Mouse (Mus musculus): ENCODE measurements at regions not wholly inside any gene's neighbourhood (a gene's known extent, or its start where the extent isn't known, plus 50 kb on each side); places are given as distances from the start of the nearest gene placed in this dataset.

DNA sequence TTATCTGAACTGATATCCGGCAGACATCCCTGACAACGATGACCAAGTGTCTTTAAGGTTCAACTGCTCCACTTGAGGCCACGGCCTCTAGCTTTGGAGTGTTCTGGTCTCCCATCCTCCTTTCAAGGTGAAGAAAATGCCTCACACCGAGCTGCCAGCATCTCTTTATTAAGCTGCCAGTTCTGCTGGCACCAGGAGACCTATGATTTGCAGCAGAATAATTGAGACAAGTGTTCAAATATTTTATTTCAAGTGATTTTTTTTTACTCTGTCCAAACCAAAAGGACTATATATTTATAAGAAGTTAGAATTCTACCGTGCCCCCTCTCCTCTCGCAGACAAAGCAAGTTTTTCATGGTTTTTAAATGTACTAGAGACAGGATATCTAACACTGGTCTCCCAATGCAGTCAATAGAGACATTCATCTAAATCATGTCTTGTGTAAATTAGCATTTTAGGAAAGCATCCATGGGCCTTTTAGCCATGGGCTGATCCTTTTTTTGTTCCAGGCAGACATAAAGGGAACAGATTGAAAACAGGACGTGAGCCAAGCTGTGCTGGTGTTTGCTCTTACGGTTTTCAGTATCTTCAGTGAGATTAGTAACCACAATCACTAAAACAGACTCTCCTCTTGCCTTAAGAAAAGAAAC, 216.3 kb upstream of the Tll1 start:
- ATAC-seq (replicated peaks; ENCODE audit: poor library complexity): no peak

DNA sequence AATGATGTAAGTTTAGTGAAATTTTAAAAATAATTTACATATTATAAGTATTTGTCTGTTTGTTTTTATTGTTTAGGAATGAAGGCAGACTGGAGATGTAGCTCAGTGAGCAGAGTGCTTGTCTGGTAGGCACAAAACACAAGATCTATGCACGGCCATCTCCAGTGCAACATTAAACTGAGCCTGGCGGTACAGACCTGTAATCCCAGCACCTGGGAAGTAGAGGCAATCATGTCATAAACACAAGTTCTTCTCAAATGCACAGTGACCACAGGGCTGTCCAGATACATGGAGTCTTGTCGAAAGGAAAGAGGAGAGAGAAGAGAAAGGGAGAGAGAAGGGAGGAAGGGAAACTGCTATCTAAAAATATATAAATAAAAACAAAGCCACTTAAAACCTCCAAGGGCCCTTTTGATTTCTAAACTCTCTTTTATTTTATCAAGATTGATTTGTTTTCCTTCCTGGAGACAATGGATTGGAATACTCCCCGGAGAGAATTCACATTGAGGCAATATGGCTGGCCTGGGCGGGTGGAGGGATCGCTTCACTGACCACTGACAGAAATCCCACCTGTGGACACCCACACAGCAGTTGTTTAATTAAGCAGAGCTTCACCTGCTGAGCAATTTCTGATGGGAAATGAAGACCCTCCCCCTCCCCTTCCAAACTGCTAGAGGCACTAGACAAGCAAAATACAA, 215.6 kb upstream of the Tll1 start:
- no peak for ATAC-seq (replicated peaks; ENCODE audit: poor library complexity)

DNA sequence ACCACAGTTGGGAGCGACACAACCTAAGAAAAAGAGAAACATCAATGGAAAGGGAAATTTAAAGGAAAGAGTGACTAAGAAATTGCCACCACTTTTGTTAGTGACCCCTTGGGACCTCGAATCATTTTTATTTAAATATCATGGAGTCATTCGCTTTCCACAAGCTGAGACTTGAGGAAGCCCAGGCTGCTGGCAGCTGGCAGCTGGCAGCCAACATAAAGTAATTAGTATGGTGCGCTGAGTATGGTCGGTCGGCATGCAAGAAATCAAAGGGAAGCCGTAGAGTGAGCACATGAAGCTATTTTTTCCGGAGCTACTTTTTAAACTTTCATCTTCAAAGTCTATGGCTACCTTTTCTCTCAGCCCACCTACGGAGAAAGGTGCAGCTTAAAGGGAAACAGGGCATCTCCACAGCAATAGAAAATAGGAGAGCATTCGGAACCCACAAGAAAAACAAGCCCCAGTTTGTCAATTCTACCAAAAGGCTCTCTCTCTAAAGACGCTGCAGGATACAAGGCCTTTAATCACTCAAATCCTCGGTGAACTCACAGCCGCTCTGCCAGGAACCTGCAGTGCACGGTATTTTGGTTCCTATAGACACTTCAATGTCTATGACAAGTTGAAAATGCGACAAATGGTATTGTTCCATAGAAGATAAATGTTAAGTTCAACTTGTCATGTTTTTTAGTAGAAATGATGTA, 206.6 kb upstream of the Tll1 start:
- no peak for ATAC-seq (replicated peaks; ENCODE audit: poor library complexity)

DNA sequence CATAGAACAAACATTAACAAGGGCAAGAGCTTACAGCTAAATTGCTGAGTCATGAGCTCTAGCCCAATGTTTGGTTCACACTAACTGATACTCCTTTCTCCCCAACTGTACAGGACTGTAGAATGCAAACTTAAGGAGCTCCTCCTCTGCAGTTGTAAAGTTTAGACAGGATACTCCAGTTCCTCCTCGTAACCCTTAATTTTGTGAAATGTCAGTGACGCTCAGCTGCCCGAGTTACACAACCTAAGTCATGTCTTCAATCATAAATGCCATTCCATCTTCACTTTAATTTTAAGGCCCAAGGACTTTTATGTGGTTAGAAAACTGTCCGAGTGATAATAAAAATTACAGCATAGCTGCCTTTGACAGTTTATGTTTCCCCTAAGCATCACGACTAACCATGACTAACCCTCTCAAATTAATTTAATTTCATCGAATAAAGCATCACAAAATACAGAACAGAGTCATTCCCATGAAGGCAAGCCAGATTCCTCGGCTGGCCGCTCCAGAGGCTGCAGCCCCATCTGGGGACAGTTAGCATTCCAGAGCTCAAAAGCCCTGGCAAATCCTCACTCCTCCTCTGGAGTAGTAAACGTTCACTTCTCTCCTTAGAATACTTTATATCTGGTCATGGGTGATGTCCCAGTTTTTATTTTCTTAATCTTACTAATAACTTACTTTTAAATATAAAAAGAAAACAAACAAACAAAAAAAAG, 200.9 kb upstream of the Tll1 start:
- no peak for ATAC-seq (replicated peaks; ENCODE audit: poor library complexity)

DNA sequence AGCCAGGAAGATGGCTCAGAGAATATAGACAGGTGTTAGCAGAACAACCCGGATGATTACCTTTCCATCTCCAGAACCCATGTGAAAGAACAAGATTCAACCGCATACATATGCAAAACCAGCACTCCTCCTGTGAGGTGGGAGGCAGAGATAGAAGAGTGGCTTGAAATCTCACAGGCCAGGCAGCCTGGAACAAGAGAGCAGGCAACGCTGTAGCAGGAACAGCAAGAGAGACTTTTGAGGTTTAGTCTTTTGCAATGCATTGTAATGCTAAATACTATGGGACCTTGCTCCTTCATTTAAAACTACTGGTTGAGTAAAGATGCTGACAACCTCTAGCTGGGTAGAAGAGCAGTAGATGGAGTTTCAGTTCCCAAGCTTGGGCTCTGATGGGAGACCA, 193.5 kb upstream of the Tll1 start:
- no peak for ATAC-seq (replicated peaks; ENCODE audit: poor library complexity)

DNA sequence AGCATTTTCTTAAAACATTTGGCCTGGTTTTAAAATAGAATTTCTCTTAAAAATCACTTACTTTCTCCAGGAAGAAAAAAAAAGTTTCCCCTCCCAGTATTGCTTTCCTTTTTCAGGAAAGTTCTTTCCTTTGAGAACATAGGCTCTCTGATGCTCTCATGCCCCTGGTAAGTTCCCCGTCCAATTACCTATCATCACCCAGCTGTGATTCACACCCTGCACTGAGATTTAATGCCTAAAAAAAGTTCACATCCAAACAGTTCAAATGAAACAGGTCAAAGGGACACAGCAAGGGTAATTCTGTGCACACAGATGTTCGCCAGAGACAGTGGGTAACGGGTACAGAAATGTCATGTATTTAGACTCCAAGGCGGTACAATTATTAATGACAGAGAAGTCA, 191.8 kb upstream of the Tll1 start:
- ATAC-seq (replicated peaks; ENCODE audit: poor library complexity): no peak

DNA sequence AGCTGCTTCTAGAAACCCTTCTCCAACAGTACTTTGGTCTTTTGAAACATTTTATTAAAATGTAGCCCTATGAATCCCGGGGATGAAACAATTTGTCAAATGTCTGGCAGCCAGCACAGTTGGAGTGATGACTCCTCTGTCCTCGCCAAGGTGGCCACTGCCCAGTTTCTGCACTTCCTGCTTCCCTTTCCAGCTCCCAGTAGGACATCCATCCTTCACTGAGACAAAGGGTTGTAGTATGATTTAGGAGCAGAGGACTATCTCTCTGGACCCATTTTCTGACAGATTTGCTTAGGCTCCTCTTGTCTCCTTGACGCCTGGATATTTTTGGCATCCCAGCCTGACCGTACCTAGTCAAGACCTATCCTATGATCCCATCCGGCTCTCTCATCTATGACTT, 189.7 kb upstream of the Tll1 start:
- ATAC-seq (replicated peaks; ENCODE audit: poor library complexity): no peak

DNA sequence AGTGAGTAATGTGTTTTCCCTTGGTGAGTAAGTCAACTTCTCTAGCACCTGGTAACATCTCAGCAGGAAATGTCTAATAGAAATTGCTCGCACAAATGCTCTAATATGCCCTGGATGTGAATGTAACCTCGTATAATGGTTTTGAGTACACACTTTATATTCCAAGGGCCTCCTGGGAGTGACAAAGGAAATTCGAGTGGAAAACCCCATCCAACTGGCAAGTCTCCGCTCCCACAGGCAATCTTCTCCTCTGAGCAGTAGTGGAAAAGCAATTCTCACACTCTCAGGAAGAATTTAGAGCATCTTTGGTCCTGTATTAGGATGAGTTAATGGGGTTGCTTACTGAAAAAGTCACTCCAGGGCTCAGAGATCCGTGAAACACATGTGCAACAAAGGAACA, 183.4 kb upstream of the Tll1 start:
- ATAC-seq (replicated peaks; ENCODE audit: poor library complexity): no peak

DNA sequence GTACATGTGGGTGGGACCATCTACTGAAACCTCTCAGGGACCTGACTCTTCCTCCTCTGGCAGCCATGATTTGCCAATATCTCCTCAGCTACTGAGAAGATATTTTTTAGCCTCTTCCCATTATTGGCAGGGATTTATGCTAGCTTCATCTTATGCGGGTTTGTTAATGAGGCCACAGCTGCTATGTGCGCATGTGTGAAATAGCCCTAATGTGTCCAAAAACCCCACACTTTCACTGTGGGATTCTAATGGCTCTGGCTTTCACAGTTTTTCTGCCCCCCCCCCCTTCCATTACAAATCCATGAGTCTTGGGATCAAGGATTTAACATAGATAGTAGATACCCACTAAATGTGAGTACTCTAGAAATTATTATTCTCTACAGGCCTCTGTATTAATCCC, 182.2 kb upstream of the Tll1 start:
- ATAC-seq (replicated peaks; ENCODE audit: poor library complexity): no peak

DNA sequence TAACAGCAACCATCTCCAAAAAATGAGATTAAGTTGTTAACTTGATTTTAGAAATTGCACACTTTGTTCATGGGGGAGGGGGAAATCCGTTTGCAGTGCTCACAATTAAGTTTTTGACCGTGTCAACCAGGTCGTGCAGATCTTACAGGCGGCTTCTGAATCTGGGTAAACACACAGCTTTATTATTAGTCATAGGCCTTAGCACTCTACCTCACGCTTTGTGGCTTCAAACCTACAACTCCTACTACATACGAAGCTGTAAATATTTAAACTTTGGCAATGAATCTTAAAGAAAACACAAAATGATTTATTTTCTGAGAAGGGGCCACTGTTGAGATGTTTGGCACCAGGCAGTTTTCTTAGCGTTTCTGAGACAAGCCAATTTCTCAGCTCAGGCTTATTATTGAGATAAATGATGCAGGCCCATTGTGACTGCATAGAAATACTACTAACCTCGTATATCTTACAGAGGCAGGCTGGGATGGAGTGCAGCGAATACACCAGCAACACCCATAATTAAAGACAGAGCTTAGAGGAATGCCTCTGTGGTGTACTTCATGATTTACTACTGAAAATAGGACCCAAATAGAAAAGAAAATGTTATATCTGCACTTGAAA, 173.8 kb upstream of the Tll1 start:
- no peak for ATAC-seq (replicated peaks; ENCODE audit: poor library complexity)

DNA sequence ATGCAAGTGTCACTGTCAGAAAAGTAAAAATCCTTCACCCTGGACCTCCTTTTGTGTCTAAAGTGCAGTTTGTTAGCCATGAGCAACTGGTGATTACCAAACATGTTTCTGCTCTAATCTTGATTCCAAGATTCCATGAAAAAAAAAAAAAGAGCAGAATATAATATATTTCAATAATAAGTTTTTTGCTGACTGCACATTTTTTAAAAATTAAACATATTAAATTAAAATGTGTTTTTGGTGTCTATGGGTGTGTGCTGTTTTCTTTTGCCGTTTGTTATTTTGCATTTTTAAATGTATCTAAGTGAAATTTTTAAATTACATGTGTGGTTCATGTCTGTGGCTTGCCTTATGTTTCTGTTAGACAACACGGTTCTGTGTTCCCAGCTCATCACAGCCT, 171.8 kb upstream of the Tll1 start:
- no peak for ATAC-seq (replicated peaks; ENCODE audit: poor library complexity)

DNA sequence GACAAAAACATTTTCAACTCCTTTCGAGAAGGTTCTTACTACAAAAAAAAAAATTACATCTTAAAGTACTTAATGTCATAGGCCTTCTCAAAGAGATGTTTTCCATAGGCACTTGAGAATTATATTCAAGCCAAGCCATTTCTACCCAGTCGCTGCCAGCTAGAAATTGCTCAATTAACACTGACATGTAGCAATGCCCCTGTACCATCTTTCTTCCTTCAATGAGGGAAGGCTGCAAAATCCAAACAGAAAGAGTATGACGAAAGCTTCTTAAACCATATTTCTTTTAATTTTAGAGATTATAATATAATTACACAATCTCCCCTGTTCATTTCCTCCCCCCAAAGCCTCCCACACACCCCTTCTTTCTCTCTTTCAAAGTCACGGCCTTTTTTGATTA, 169.4 kb upstream of the Tll1 start:
- ATAC-seq (replicated peaks; ENCODE audit: poor library complexity): peak; percentile 85

DNA sequence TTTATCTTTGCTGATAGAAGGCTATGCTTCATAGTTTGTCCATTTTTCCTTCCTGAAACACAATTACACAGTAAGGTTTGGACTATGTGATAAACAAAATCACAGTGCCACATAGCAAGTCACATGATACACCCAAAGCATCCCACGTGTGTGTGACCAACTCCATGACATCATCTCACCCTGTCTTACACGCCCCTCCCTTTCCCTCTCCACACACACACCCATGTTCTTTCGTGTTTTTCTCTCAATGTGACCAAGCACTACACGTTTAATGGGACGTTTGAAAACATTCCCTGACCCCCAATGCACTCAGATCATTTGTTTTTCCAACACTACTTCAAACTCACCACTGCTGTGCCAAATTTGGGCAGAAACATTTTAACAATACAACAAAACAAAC, 168.9 kb upstream of the Tll1 start:
- no peak for ATAC-seq (replicated peaks; ENCODE audit: poor library complexity)

DNA sequence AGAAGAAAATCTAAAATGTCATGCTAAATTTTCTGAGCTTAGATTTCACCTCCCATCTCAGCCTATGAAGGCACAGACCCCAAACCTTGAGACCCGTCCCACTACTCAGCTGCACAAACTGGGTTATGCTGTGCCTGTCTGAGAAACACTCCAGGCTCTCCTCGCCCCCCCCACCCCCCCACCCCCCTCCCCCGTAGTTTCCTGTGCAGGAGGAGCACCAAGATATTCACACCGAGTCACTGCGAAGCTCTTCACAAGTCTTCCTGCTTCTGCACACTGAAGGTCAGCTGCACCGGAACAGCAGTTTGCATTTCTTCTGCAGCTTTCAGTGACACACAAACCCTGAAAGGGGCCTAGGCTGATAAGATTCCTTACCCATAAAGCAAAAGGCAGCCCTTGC, 163.9 kb upstream of the Tll1 start:
- peak; percentile 58 for ATAC-seq (replicated peaks; ENCODE audit: poor library complexity)

DNA sequence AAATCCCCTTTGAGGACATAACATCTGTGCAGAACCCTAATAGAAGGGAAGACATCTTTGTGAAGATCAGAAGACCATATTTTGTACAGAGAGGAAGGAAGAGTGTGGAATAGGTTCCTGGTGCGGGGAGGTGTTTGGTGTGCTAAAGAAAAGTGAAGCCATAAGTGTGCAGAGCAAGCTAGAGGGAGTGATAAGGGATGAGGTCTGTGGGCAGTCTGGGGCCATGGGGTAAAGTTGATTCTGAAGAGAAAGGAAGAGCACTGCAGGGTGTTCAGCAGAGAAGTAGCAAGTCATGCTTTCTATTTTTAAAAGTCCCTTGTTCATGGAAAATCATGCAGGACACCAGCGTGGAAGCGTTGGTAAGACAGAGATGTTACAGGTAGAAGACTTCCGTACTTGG, 161.8 kb upstream of the Tll1 start:
- no peak for ATAC-seq (replicated peaks; ENCODE audit: poor library complexity)

DNA sequence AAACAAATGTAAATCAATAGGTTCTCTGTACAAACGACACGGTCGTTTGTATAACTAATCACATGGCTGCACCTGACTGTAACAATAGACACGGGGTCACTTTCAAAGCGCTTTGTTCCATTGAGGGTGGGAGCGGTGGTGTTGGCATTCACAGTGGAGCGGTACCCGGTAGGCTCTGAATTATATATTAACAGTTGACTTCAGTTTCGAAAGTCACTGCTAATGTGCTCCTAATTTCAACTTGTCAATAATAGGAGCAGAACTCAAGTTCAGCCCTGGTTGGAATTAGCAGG, 160.8 kb upstream of the Tll1 start:
- ATAC-seq (replicated peaks; ENCODE audit: poor library complexity): no peak

DNA sequence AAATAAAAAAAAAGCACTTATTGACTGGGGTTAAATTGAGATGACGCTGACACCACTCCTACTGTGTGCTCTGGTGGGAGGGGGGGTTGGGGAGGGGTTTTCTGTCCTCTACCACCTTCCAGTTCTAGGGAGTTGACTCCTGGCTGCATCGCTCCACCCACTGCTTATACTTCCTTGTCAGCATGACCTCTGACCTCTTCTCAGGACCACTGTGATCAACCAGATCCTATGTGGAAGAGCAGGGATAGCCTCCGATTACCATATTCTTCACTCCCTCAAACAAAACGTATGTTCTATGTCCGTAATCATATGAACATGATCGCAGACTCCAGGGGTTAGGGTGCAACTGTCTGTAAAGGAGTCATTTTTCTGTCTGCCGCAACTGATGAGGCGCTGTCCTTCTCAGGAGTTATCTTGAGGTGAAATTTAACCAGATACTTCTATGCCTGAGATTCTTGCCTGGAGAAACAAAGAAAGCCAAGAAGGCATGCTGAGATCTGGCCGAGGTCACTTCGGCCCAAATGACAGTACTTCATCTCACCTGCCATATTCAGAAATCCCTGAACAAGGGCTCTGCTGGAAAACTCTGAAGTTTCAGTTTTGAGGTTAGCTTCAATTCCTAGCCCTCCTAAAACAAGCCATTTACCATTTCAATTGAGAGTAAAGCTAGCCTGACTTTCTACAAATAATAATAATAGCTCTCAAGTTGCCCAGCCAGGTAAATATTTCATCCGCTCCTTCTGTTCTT, 160.3 kb upstream of the Tll1 start:
- no peak for ATAC-seq (replicated peaks; ENCODE audit: poor library complexity)

DNA sequence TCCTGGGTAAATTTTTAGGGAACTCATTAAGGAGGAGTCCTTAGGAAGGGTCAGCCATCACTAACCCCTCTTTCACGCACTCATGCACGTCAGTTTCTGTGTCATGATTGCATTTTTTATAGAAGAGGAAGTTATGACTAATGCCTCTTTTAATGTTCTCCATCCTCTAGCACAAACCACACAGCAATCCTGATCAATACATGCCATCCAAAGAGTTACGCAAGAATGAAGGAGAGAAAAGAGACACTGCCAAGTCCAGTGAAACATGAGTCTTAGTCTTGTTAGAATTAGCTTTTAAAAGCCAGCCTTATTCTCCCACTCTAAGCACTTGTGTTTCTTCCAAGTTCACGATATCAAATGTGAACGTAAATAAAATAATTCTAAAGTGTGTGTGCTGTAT, 151.0 kb upstream of the Tll1 start:
- ATAC-seq (replicated peaks; ENCODE audit: poor library complexity): peak; percentile 71

DNA sequence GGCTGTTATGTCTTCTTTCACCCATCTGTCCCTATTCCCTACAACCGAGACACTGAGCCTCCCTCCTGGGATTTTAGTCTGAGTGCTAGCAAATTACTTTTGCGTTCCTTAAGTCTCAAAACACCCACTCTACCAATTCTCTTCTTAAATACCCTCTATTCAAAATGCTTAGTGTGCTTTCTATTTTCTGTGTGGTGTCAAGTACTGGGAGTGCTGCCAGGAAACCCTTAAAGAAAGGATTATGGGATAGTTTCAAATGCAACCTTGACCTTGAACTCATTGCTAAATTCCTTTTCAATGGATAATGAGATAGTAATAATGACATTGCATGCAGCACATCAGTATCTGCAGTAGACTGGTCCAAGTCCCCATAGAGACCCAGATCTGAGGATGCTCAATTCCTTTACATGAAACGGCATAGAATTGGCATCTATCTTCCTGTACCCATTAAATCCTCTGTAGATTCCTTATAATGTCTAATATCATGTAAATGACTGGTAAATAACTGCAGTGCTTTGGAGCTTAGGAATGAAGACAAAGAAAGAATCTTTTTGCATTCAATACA, 142.1 kb upstream of the Tll1 start:
- no peak for ATAC-seq (replicated peaks; ENCODE audit: poor library complexity)

DNA sequence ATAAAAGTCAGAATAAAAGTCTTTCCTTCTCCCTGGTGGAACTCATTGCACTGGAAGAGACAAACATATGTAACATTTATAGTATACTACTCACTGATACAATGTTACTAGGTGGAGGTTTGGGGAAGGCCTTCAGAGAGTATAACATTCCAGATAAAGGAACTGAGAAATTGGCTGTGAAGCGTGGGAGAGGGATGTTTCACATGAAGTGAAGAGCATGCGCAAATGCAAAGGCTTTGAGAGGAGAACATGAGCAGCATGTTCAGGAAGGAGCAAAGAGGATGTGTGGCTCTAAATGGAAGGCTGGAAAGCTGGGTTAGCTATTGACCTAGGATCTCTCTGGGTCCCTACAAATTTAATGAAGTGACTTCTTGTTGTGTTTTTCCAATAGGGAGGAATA, 141.4 kb upstream of the Tll1 start:
- no peak for ATAC-seq (replicated peaks; ENCODE audit: poor library complexity)

DNA sequence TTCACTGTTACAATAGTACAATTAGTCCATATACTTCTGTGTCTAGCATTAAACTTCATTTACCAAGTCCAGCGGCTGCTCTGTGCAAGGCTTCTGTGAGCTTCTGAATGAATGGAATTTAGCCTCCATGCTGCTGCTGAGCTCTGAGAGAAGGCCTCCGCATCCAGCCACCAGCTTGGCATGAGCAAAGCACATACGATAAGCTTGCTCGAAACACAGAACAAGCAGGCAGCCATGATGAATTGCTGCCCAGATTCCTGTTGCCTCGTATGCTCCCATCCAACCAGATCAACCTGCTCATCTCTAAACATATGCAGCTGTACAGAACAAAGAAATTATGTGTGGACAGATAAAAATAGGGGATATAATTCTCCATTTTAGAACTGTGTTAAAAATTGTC, 140.4 kb upstream of the Tll1 start:
- ATAC-seq (replicated peaks; ENCODE audit: poor library complexity): no peak

Data from megakaryocyte progenitor cell, adult 5-6 weeks (primary cell).